Mouse (Mus musculus): Measurements from ENCODE around the gene Ube2o. TPM values are rescaled to one million over a fixed set of nuclear protein-coding genes. Genes with fewer than 3 reads are reported as not detected.

Gene Ube2o
- polyA plus RNA-seq, 1 experiment = 29.8 TPM

GRCm38 (mm10) chr11:116523699-116524189 is 57.5 kb downstream of the Ube2o start:
- Histone ChIP-seq H3K4me3 (ENCODE audit: insufficient read depth, low read length) (no peak overlapping the region), H3K4me1 (ENCODE audit: control insufficient read depth, insufficient read depth, low read length) (peaks cover 12% of the 10 kb centered on the region), H3K27ac (ENCODE audit: insufficient read depth, low read length) (peak overlapping the region; percentile 49)
- no peak; the same call in 1 of the 2 replicates for TF ChIP-seq CTCF (IDR thresholded peaks at IDR 0.05; ENCODE audit: borderline replicate concordance, insufficient read depth, low read length)
- no peak for TF ChIP-seq POLR2A (IDR thresholded peaks at IDR 0.05; ENCODE audit: low read depth, low read length)

GRCm38 (mm10) chr11:116522886-116523698 is 58.2 kb downstream of the Ube2o start:
- H3K27ac ChIP-seq (ENCODE audit: insufficient read depth, low read length) = peak overlapping the region; percentile 49
- TF ChIP-seq POLR2A (IDR thresholded peaks at IDR 0.05; ENCODE audit: low read depth, low read length) = no peak
- TF ChIP-seq CTCF (IDR thresholded peaks at IDR 0.05; ENCODE audit: borderline replicate concordance, insufficient read depth, low read length) = no peak

DNA sequence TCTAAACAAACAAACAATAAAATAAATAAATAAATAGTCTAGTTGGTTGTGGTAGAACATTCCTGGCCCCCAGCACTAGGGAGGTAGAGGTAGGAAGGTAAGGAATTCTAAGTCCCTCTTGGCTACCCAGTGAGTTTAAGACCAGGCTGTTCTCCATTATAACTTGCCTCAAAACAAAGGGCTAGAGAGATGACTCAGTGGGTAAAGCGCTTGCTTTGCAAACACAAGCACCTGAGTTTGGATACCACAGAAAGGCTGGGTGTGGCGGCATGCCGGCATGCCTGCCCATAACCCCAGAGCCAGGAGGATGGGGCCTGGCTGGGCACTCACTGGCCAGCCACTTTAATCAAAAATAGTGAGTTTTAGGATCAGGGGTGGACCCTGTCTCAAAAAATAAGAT is 59.2 kb downstream of the Ube2o start:
- Histone ChIP-seq H3K4me3 (ENCODE audit: insufficient read depth, low read length) (no peak overlapping the region), H3K4me1 (ENCODE audit: control insufficient read depth, insufficient read depth, low read length) (peaks cover 12% of the 10 kb centered on the region), H3K27ac (ENCODE audit: insufficient read depth, low read length) (no peak overlapping the region)
- TF ChIP-seq POLR2A (IDR thresholded peaks at IDR 0.05; ENCODE audit: low read depth, low read length) (no peak), CTCF (IDR thresholded peaks at IDR 0.05; ENCODE audit: borderline replicate concordance, insufficient read depth, low read length) (no peak)

More at GRCm38 (mm10) chr11:116522886-116523698, 58.2 kb downstream of the Ube2o start:
- H3K4me1 ChIP-seq (ENCODE audit: control insufficient read depth, insufficient read depth, low read length) = peaks cover 12% of the 10 kb centered on the region
- H3K4me3 ChIP-seq (ENCODE audit: insufficient read depth, low read length) = no peak overlapping the region

- H3K27ac ChIP-seq (ENCODE audit: insufficient read depth, low read length) = no peak overlapping the region
Observed at GRCm38 (mm10) chr11:116521143-116521542, 60.1 kb downstream of the Ube2o start.

DNA sequence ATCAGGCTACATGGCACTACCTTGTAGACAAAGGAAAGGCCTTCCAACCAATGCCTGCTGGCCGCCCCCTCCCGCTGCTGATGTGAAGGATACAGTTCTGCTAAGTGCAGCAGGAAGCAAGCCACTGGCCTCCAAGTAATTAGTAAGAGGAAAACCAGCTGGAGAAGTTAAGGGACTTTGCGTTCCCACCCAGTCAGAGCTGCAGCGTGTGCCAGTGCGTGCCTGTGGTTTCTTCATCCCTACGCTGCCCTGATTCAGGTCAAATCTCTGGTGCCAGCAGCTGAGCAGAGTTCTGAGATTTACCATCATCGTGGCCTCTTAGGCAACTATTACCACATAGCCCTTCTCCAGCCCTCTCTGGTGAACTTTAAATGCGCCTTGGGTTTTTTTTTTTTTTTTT is 62.8 kb downstream of the Ube2o start:
- Histone ChIP-seq H3K27ac (ENCODE audit: insufficient read depth, low read length) (no peak overlapping the region), H3K4me1 (ENCODE audit: control insufficient read depth, insufficient read depth, low read length) (peaks cover 8% of the 10 kb centered on the region), H3K4me3 (ENCODE audit: insufficient read depth, low read length) (no peak overlapping the region)
- TF ChIP-seq POLR2A (IDR thresholded peaks at IDR 0.05; ENCODE audit: low read depth, low read length) = no peak
- TF ChIP-seq CTCF (IDR thresholded peaks at IDR 0.05; ENCODE audit: borderline replicate concordance, insufficient read depth, low read length) = no peak

More at GRCm38 (mm10) chr11:116521143-116521542, 60.1 kb downstream of the Ube2o start:
- no peak overlapping the region for H3K4me3 ChIP-seq (ENCODE audit: insufficient read depth, low read length)
- peaks cover 12% of the 10 kb centered on the region for H3K4me1 ChIP-seq (ENCODE audit: control insufficient read depth, insufficient read depth, low read length)
- TF ChIP-seq CTCF (IDR thresholded peaks at IDR 0.05; ENCODE audit: borderline replicate concordance, insufficient read depth, low read length) = no peak
- TF ChIP-seq POLR2A (IDR thresholded peaks at IDR 0.05; ENCODE audit: low read depth, low read length) = no peak

GRCm38 (mm10) chr11:116515330-116516020 is 65.8 kb downstream of the Ube2o start:
- no peaks in the 10 kb centered on the region for H3K4me1 ChIP-seq (ENCODE audit: control insufficient read depth, insufficient read depth, low read length)
- H3K27ac ChIP-seq (ENCODE audit: insufficient read depth, low read length) = no peak overlapping the region
- no peak for TF ChIP-seq POLR2A (IDR thresholded peaks at IDR 0.05; ENCODE audit: low read depth, low read length)
- TF ChIP-seq CTCF (IDR thresholded peaks at IDR 0.05; ENCODE audit: borderline replicate concordance, insufficient read depth, low read length) = no peak
- no peak overlapping the region for H3K4me3 ChIP-seq (ENCODE audit: insufficient read depth, low read length)

- TF ChIP-seq CTCF (IDR thresholded peaks at IDR 0.05; ENCODE audit: borderline replicate concordance, insufficient read depth, low read length) (no peak), POLR2A (IDR thresholded peaks at IDR 0.05; ENCODE audit: low read depth, low read length) (no peak)
Observed at GRCm38 (mm10) chr11:116513531-116514038, 67.7 kb downstream of the Ube2o start.

DNA sequence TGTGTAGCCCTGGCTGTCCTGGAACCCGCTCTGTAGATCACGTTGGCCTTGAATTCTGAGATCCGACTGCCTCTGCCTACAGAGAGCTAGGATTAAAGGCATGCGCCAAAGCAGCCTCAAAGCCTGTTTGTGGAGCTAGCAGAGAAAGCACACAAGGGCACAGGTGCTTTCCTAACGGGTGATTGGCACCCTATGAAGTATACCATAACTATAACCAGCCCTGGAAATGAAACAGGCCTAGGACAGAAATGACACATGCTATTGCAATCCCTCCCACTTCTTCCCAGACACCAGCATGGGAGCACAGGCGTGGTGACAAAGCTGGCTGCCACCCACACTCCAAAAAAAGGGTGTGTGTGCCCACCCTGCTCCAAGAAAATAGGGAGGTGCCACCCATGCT is 68.3 kb downstream of the Ube2o start:
- Histone ChIP-seq H3K4me1 (ENCODE audit: control insufficient read depth, insufficient read depth, low read length) (no peaks in the 10 kb centered on the region), H3K27ac (ENCODE audit: insufficient read depth, low read length) (no peak overlapping the region), H3K4me3 (ENCODE audit: insufficient read depth, low read length) (no peak overlapping the region)
- no peak for TF ChIP-seq CTCF (IDR thresholded peaks at IDR 0.05; ENCODE audit: borderline replicate concordance, insufficient read depth, low read length)
- no peak for TF ChIP-seq POLR2A (IDR thresholded peaks at IDR 0.05; ENCODE audit: low read depth, low read length)

More at GRCm38 (mm10) chr11:116513531-116514038, 67.7 kb downstream of the Ube2o start:
- H3K27ac ChIP-seq (ENCODE audit: insufficient read depth, low read length) = no peak overlapping the region
- no peaks in the 10 kb centered on the region for H3K4me1 ChIP-seq (ENCODE audit: control insufficient read depth, insufficient read depth, low read length)
- no peak overlapping the region for H3K4me3 ChIP-seq (ENCODE audit: insufficient read depth, low read length)

DNA sequence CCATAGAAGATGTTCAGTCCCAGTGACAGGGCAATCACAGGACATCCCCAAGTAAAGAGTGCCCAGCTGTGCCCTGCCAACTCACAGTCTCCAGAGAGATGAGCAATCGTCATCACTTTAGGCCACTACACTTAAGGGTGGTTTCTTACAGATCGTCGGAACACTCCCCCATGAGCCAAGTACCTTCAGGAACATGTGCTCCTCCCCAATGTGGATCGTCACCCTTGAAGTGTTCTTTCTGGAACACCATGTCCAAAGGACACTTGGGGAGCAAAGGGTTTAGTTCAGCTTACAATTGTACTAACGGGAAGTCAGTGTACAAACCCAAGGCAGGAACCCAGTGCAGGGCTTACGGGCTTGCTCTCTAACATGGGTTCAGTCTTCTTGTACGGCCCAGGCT is 69.1 kb downstream of the Ube2o start:
- no peaks in the 10 kb centered on the region for H3K4me1 ChIP-seq (ENCODE audit: control insufficient read depth, insufficient read depth, low read length)
- H3K4me3 ChIP-seq (ENCODE audit: insufficient read depth, low read length) = no peak overlapping the region
- TF ChIP-seq CTCF (IDR thresholded peaks at IDR 0.05; ENCODE audit: borderline replicate concordance, insufficient read depth, low read length) = no peak
- TF ChIP-seq POLR2A (IDR thresholded peaks at IDR 0.05; ENCODE audit: low read depth, low read length) = no peak
- H3K27ac ChIP-seq (ENCODE audit: insufficient read depth, low read length) = no peak overlapping the region

All from embryonic fibroblast, embryonic 13.5 days (primary cell).